Mouse (Mus musculus): Measurements from ENCODE around the gene Taar3. TPM values are rescaled to one million over a fixed set of nuclear protein-coding genes. Genes with fewer than 3 reads are reported as not detected.

Taar3 gene
- total RNA-seq (2014; rRNA removed) = not detected in 2 replicates
- not detected in 2 replicates for polyA plus RNA-seq (2015; fragmentation: Nextera tagmentation; extraction: Ambion mirVana)

GRCm38 (mm10) chr10:23949508-23950005 lies at the start of gene Taar3:
Gene Taar3 (plus strand): TSS chr10:23949558.
- Histone ChIP-seq H3K4me1 (ENCODE audit: insufficient read depth) (no peaks in the 10 kb centered on the region), H3K36me3 (ENCODE audit: insufficient read depth) (no peaks in the 10 kb centered on the region), H3K4me3 (ENCODE audit: low read depth, low read length) (no peak within 1 kb of the TSS), H3K27ac (ENCODE audit: low read depth, low read length) (peak within 1 kb of the TSS; percentile 54; the same call in 1 of the 2 replicates), H3K9me3 (ENCODE audit: low read length) (no peaks in the 10 kb centered on the region), H3K9ac (no peak within 1 kb of the TSS), H3K27me3 (ENCODE audit: insufficient read depth, low read length) (no peaks in the 10 kb centered on the region), H3K4me2 (ENCODE audit: low read depth) (no peak within 1 kb of the TSS)
- DNase-seq (peak; percentile 59), ATAC-seq (peak; percentile 89)
- WGBS = 85% methylated on average over 16 of the region's 16 CpGs
- TF ChIP-seq CTCF (IDR thresholded peaks at IDR 0.05; ENCODE audit: low read depth) = no peak

DNA sequence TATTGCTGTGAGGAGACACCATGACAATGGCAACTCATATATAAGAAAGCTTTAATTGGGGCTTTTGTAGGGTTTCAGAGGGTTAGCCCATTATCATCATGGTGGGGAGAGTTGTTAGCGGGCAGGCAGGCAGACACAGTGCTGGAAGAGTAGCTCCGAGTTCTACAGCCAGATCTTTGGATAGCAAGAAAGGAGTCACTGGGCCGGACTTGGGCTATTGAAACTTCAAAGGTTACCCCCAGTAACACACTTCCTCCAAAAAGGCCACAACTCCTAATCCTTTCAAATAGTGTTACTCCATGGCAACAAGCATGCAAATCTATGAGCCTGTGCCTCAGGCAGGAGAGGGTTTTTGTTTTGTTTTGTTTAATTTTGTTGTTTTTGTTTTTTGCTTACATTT lies 48.2 kb upstream of the Taar3 start:
- no peak overlapping the region for H3K4me2 ChIP-seq (ENCODE audit: low read depth)
- TF ChIP-seq CTCF (IDR thresholded peaks at IDR 0.05; ENCODE audit: low read depth) = no peak
- 16% methylated on average over 3 of the region's 3 CpGs for WGBS
- H3K27me3 ChIP-seq (ENCODE audit: insufficient read depth, low read length) = no peaks in the 10 kb centered on the region
- no peaks in the 10 kb centered on the region for H3K4me1 ChIP-seq (ENCODE audit: insufficient read depth)
- H3K27ac ChIP-seq (ENCODE audit: low read depth, low read length) = no peak overlapping the region
- no peak overlapping the region for H3K9ac ChIP-seq
- DNase-seq (no peak), ATAC-seq (peak; percentile 82)
- H3K36me3 ChIP-seq (ENCODE audit: insufficient read depth) = no peaks in the 10 kb centered on the region
- no peaks in the 10 kb centered on the region for H3K9me3 ChIP-seq (ENCODE audit: low read length)
- H3K4me3 ChIP-seq (ENCODE audit: low read depth, low read length) = no peak overlapping the region

- TF ChIP-seq CTCF (IDR thresholded peaks at IDR 0.05; ENCODE audit: low read depth) = no peak
- Histone ChIP-seq H3K4me2 (ENCODE audit: low read depth) (no peak overlapping the region), H3K4me1 (ENCODE audit: insufficient read depth) (no peaks in the 10 kb centered on the region), H3K36me3 (ENCODE audit: insufficient read depth) (no peaks in the 10 kb centered on the region), H3K27ac (ENCODE audit: low read depth, low read length) (no peak overlapping the region), H3K27me3 (ENCODE audit: insufficient read depth, low read length) (no peaks in the 10 kb centered on the region), H3K4me3 (ENCODE audit: low read depth, low read length) (no peak overlapping the region), H3K9me3 (ENCODE audit: low read length) (no peaks in the 10 kb centered on the region), H3K9ac (no peak overlapping the region)
- DNase-seq (no peak), ATAC-seq (no peak)
- WGBS = 98% methylated on average over 1 of the region's 1 CpGs
Measured at GRCm38 (mm10) chr10:23905661-23906060, 43.7 kb upstream of the Taar3 start.

DNA sequence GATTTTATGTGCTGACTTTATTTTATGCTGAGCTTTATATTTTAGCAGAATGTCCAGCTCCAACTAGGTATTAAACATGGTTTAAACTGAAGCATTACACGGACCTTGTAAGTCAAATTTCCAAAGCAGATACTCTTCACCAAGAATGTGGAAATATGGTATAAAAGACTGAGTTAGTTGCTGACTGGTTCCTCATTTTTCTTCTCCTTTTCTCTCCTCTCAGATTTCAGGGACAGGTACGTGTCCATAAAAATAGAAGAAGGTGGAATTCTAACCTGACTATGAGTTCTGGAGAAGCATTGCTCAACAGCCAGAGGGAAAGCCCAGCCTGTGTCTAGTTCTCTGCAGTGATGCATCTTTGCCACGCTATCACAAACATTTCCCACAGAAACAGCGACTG lies 29.3 kb upstream of the Taar3 start, which contains the start of gene Taar1:
TSS of gene Taar1 (plus strand) at position 301 of the 400 bp plus-strand sequence.
- ATAC-seq (no peak), DNase-seq (no peak)
- H3K27ac ChIP-seq (ENCODE audit: low read depth, low read length) = no peak within 1 kb of the TSS
- no peak for TF ChIP-seq CTCF (IDR thresholded peaks at IDR 0.05; ENCODE audit: low read depth)
- H3K27me3 ChIP-seq (ENCODE audit: insufficient read depth, low read length) = no peaks in the 10 kb centered on the region
- H3K9ac ChIP-seq = no peak within 1 kb of the TSS
- no peaks in the 10 kb centered on the region for H3K9me3 ChIP-seq (ENCODE audit: low read length)
- no peak within 1 kb of the TSS for H3K4me2 ChIP-seq (ENCODE audit: low read depth)
- no peaks in the 10 kb centered on the region for H3K36me3 ChIP-seq (ENCODE audit: insufficient read depth)
- H3K4me1 ChIP-seq (ENCODE audit: insufficient read depth) = no peaks in the 10 kb centered on the region
- H3K4me3 ChIP-seq (ENCODE audit: low read depth, low read length) = no peak within 1 kb of the TSS
- 91% methylated on average over 4 of the region's 4 CpGs for WGBS

DNA sequence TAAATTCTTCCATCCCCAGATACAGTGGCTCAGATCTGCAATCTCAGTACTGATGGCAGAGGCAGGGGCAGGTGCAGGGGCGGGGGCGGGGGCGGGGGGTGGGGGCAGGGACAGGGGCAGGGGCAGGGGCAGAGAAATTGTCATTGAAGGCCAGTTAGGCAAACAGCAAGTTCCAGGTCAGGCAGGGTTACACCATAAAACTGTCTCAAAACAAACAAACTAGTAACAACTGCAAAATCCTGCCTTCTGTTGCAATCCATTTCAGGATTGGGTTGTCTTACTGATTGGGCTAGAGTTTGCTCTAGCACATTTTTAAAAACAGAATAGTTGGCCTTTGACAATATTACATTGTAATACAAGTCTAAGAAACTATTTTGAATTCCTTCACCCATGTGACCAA lies 26.9 kb upstream of the Taar3 start:
- Histone ChIP-seq H3K27me3 (ENCODE audit: insufficient read depth, low read length) (no peaks in the 10 kb centered on the region), H3K9me3 (ENCODE audit: low read length) (no peaks in the 10 kb centered on the region), H3K9ac (no peak overlapping the region), H3K4me1 (ENCODE audit: insufficient read depth) (no peaks in the 10 kb centered on the region), H3K4me2 (ENCODE audit: low read depth) (no peak overlapping the region), H3K27ac (ENCODE audit: low read depth, low read length) (no peak overlapping the region), H3K36me3 (ENCODE audit: insufficient read depth) (no peaks in the 10 kb centered on the region), H3K4me3 (ENCODE audit: low read depth, low read length) (no peak overlapping the region)
- TF ChIP-seq CTCF (IDR thresholded peaks at IDR 0.05; ENCODE audit: low read depth) = no peak
- 75% methylated on average over 3 of the region's 3 CpGs for WGBS
- DNase-seq = no peak
- ATAC-seq = no peak

DNA sequence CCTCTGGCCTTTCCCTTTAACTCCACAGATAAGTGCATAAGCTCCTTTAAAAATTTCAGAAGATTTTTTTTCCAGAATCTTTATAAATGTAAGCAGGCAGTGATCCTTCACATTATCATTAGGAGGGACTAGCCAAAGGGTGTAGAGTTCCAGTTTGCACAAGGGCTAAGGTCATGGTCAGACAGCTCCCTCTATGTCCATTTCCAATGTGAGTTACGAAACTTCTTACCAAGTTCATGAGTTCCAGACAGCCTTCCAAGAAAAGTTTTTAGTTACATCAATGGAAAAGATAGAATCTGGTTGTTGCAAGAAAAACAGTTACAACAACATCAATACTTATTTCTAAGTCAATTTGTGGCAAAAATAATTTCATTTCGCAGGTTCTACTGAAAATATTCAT lies 25.4 kb upstream of the Taar3 start:
- Histone ChIP-seq H3K9ac (no peak overlapping the region), H3K27ac (ENCODE audit: low read depth, low read length) (no peak overlapping the region), H3K4me1 (ENCODE audit: insufficient read depth) (no peaks in the 10 kb centered on the region), H3K4me2 (ENCODE audit: low read depth) (no peak overlapping the region), H3K9me3 (ENCODE audit: low read length) (no peaks in the 10 kb centered on the region), H3K27me3 (ENCODE audit: insufficient read depth, low read length) (no peaks in the 10 kb centered on the region), H3K36me3 (ENCODE audit: insufficient read depth) (no peaks in the 10 kb centered on the region), H3K4me3 (ENCODE audit: low read depth, low read length) (no peak overlapping the region)
- DNase-seq (no peak), ATAC-seq (no peak)
- 79% methylated on average over 2 of the region's 2 CpGs for WGBS
- TF ChIP-seq CTCF (IDR thresholded peaks at IDR 0.05; ENCODE audit: low read depth) = no peak

DNA sequence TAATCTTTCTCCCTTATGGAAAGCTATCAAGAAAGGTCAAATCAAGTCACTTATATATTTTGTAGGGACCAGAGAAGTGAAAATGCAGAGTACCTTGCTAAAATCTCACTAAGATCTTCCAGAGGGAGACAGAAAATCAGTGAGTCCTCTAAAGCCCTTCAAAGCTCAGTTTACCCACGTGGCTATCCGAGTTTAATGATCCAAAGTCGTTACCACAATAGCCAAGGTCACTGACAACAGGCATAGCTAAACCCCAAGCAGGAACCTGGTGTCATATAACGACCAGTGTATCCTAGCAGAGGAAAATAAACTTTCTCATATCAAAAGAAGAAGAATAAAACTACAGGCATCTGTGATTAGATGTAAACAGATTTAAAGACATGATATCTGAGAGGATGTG lies 11.7 kb upstream of the Taar3 start:
- no peak for DNase-seq
- ATAC-seq = no peak
- H3K4me3 ChIP-seq (ENCODE audit: low read depth, low read length) = no peak overlapping the region
- no peak overlapping the region for H3K9ac ChIP-seq
- H3K4me1 ChIP-seq (ENCODE audit: insufficient read depth) = no peaks in the 10 kb centered on the region
- WGBS = 37% methylated on average over 4 of the region's 4 CpGs
- TF ChIP-seq CTCF (IDR thresholded peaks at IDR 0.05; ENCODE audit: low read depth) = no peak
- no peaks in the 10 kb centered on the region for H3K27me3 ChIP-seq (ENCODE audit: insufficient read depth, low read length)
- H3K4me2 ChIP-seq (ENCODE audit: low read depth) = no peak overlapping the region
- H3K9me3 ChIP-seq (ENCODE audit: low read length) = no peaks in the 10 kb centered on the region
- no peak overlapping the region for H3K27ac ChIP-seq (ENCODE audit: low read depth, low read length)
- no peaks in the 10 kb centered on the region for H3K36me3 ChIP-seq (ENCODE audit: insufficient read depth)
